Mouse (Mus musculus) cerebellum, adult 2 months (tissue): Measurements from ENCODE around the gene Cdkn2aipnl.

Experiments
- CTCF ChIP-seq: fragments of 200-500 bp; IDR thresholded peaks from 2 replicates; pipeline ENCODE4 v1.5.1; 2011; ENCODE audit warnings: low read depth, mild to moderate bottlenecking, control low read depth, low read length, moderate library complexity, borderline replicate concordance; ENCODE audit not compliant: insufficient read depth
- POLR2A ChIP-seq: fragments of 200-500 bp; IDR thresholded peaks from 2 replicates; pipeline ENCODE4 v1.6.1; 2011; ENCODE audit warnings: low read length, control low read depth, borderline replicate concordance; ENCODE audit not compliant: insufficient read depth

DNA sequence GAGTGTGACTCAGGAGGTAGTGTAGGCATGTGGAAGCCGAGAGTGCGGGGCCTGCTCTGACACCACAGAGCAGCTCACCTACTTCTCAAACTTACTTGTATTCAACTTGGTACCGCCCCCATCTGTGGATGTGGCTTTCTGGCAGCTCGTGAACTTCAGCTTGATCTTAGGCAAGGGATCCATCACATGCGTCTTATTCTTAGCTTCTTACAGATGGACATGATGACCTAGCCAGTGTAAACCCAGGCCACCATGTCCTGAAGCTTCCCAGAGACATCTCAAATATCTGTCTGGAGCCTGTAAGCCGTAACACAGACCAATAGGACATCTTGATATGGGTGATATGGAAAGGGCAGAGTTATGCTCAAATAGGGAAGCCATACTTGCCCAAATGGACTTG is 4.2 kb downstream of the Cdkn2aipnl start:
- TF ChIP-seq POLR2A (no peak), CTCF (no peak)
